Mouse (Mus musculus): ENCODE data around the gene Cdk2ap2.

Gene Cdk2ap2

DNA sequence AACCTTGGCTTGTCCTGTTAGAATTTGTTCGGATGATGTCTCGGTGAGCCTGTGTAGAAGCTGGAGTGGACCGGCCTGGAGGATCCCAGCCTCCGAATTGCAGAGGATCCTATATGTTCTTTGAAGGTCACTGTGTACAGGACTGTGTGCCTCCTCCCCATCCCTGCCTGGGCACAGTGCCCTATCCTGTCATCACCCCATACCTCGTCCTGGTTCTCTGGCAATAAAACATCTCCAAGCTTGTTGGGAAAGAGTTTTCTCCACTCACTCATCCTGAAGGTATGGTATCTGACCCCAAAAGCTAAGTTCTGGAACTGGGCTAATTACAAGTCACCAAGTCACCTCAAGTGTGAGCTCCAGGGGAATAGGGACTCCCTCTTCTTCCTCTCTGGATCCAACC is 9.9 kb upstream of the Cdk2ap2 start:
- in situ Hi-C loops (cut with MboI; ENCODE audit: low pct_unique_long_range_greater_than_20kb in 1 of 2, low sequenced_read_pairs in 2 of 2, unreplicated experiment in 1 of 2) = no loop called here

- in situ Hi-C loops (cut with MboI; ENCODE audit: low pct_unique_long_range_greater_than_20kb in 1 of 2, low sequenced_read_pairs in 2 of 2, unreplicated experiment in 1 of 2) = no loop called here
Measured at GRCm38 (mm10) chr19:4088146-4088545, 8.8 kb upstream of the Cdk2ap2 start.

GRCm38 (mm10) chr19:4089128-4089527 is 7.9 kb upstream of the Cdk2ap2 start:
- in situ Hi-C loops (cut with MboI; ENCODE audit: low pct_unique_long_range_greater_than_20kb in 1 of 2, low sequenced_read_pairs in 2 of 2, unreplicated experiment in 1 of 2) = no loop called here

- in situ Hi-C loops (cut with MboI; ENCODE audit: low pct_unique_long_range_greater_than_20kb in 1 of 2, low sequenced_read_pairs in 2 of 2, unreplicated experiment in 1 of 2) = no loop called here
Measured at GRCm38 (mm10) chr19:4090446-4090845, 6.5 kb upstream of the Cdk2ap2 start.

GRCm38 (mm10) chr19:4091383-4091782 is 5.6 kb upstream of the Cdk2ap2 start:
- in situ Hi-C loops (cut with MboI; ENCODE audit: low pct_unique_long_range_greater_than_20kb in 1 of 2, low sequenced_read_pairs in 2 of 2, unreplicated experiment in 1 of 2) = no loop called here

GRCm38 (mm10) chr19:4092750-4093149 is 4.2 kb upstream of the Cdk2ap2 start:
- in situ Hi-C loops (cut with MboI; ENCODE audit: low pct_unique_long_range_greater_than_20kb in 1 of 2, low sequenced_read_pairs in 2 of 2, unreplicated experiment in 1 of 2) = no loop called here

- in situ Hi-C loops (cut with MboI; ENCODE audit: low pct_unique_long_range_greater_than_20kb in 1 of 2, low sequenced_read_pairs in 2 of 2, unreplicated experiment in 1 of 2) = no loop called here
Measured at GRCm38 (mm10) chr19:4093772-4094171, 3.2 kb upstream of the Cdk2ap2 start.

DNA sequence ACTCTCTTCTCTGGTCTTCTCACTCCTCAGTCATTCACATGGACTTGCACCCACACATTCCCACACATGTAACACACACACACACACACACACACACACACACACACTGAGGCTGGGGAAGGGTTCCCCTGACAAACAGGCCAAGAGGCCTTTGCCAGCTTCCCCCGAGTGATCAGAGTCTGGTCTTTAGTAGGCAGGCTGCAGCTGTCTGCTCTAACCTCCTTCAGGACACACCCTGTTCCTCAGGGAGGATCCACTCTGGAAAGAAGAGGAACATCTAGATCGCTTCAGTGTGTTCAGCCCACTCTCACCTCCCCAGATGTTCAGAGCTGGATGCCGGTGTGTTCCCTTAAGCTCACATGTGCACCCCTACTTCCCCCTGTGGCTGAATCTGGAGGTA is 2.6 kb upstream of the Cdk2ap2 start:
- in situ Hi-C loops (cut with MboI; ENCODE audit: low pct_unique_long_range_greater_than_20kb in 1 of 2, low sequenced_read_pairs in 2 of 2, unreplicated experiment in 1 of 2) = no loop called here

- in situ Hi-C loops (cut with MboI; ENCODE audit: low pct_unique_long_range_greater_than_20kb in 1 of 2, low sequenced_read_pairs in 2 of 2, unreplicated experiment in 1 of 2) = no loop called here
Measured at GRCm38 (mm10) chr19:4094774-4095303, 2.1 kb upstream of the Cdk2ap2 start.

DNA sequence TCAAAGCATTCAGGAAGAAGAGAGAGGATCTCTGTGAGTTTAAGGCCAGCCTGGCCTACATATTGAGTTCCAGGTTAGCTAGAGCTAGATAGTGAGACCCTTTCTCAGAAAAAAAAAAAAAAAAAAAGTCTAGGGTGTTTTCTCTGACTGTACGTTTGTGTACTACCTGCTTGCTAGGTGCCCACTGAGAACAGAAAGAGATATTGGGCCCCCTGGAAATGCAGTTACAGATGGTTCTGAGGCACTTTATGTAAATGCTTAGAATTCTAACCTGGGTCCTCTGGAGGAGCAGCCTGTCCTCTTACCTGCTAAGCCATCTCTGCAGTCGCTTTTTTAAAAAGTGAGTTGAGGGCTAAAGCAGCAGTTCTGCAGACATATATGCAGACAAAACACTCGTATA is 1.2 kb upstream of the Cdk2ap2 start:
- in situ Hi-C loops (cut with MboI; ENCODE audit: low pct_unique_long_range_greater_than_20kb in 1 of 2, low sequenced_read_pairs in 2 of 2, unreplicated experiment in 1 of 2) = no loop called here

DNA sequence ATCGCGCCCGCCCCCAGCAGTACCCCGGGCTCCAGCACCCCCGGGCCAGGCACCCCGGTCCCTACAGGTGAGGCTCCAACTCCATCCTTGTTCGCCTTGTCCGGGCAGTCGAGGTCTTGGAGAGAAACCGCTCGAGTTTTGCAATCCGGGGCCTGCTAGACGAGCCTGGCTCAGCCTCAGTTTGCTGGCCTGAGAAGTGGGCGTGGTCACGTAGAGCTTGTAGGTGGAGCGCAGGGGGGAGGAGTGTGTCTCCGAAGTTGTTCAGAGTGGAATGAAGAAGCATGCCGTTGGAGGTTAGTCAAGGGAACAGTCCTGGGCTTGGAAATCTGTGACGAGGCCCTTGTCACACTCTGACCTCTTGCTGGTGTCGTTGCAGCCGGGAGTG is 451 bp downstream of the Cdk2ap2 start:
- in situ Hi-C loops (cut with MboI; ENCODE audit: low pct_unique_long_range_greater_than_20kb in 1 of 2, low sequenced_read_pairs in 2 of 2, unreplicated experiment in 1 of 2) = no loop called here

GRCm38 (mm10) chr19:4098426-4098825 is 1.4 kb downstream of the Cdk2ap2 start:
- in situ Hi-C loops (cut with MboI; ENCODE audit: low pct_unique_long_range_greater_than_20kb in 1 of 2, low sequenced_read_pairs in 2 of 2, unreplicated experiment in 1 of 2) = no loop called here

DNA sequence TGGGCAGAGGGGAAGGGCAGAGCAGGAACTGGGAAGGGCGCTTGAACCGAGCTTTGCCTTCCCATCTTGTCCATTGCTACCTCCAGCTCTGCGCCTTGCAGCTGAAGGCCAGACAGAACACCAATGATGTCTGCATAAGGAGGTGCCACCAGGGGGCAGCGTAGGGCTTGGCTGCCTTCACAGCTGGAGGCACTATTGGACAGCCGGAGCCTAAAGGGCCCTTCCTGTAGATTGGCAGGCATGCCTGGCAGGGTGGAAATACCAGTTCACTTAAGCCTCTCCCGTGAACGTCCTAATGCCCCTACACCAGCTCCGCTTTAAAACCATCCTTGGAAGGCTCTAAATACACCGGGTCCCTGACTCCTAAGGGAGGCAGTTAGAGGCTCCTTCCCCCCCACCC is 2.1 kb downstream of the Cdk2ap2 start:
- in situ Hi-C loops (cut with MboI; ENCODE audit: low pct_unique_long_range_greater_than_20kb in 1 of 2, low sequenced_read_pairs in 2 of 2, unreplicated experiment in 1 of 2) = no loop called here

DNA sequence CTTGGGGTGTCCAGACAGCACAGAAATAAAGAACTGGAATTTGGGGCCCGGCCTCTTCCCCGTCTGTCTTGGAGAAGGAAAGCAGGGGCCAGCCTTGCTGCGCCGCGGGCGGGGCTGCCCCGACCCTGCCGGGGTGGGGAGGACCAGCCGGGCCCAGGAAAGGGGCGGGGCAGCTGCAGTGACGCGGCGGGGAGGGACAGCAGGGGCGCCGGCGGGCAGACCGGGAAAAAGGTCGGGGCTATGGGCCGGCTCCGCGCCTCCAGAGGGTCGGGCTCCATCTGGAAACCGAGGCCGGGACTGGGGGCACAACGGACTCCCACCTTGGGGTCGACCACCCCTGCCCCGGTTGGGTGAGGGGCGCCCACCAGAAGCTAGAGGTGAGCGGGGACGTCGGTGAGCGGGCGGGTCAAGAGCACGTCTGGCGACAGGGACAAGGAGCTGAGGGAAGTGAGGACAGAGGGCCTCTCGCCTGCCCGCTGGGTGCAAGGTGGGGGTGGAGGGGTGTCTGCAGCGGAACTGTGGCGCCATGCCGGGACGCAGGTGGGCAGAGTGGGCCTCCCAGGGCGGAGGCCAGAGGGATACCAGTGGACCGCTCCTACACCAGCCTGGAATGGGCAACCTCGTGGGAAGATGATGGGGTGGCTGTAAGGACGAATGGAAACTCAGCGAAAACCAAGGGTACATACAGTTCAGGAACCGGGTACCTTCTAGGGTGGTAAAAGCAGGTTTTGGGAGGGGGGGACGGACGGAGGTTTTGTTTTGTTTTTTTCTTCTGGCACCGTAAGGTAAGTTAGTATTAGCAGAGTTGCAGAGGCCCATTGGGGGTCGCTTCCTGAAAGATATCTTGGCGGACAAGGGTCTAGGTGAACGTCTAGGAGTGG is 3.1 kb downstream of the Cdk2ap2 start, which contains the start of gene Pitpnm1:
TSS of gene Pitpnm1 (plus strand) at position 162 of the 881 bp plus-strand sequence.
- in situ Hi-C loops (cut with MboI; ENCODE audit: low pct_unique_long_range_greater_than_20kb in 1 of 2, low sequenced_read_pairs in 2 of 2, unreplicated experiment in 1 of 2) = no loop called here

GRCm38 (mm10) chr19:4100718-4101261 is 3.8 kb downstream of the Cdk2ap2 start:
- in situ Hi-C loops (cut with MboI; ENCODE audit: low pct_unique_long_range_greater_than_20kb in 1 of 2, low sequenced_read_pairs in 2 of 2, unreplicated experiment in 1 of 2) = no loop called here

DNA sequence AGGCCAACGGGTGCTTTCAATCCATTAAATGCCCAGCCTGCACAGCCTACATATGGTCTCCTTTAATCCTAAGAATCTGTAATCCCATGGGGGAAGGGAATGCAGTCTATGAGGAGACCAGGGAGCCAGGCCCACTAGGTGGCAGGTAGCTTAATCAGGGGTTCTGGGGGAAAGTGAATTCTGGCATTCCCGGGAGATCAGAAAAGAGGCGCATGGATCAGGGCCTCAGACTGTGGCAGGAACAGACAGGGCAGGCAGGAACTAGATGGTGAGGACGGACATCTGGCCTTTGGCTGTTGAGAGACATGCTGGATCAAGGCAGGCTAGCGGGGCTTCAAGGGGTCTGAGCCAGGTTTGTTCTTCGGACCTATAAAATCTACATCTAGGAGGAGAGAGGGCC is 4.5 kb downstream of the Cdk2ap2 start:
- in situ Hi-C loops (cut with MboI; ENCODE audit: low pct_unique_long_range_greater_than_20kb in 1 of 2, low sequenced_read_pairs in 2 of 2, unreplicated experiment in 1 of 2) = no loop called here

DNA sequence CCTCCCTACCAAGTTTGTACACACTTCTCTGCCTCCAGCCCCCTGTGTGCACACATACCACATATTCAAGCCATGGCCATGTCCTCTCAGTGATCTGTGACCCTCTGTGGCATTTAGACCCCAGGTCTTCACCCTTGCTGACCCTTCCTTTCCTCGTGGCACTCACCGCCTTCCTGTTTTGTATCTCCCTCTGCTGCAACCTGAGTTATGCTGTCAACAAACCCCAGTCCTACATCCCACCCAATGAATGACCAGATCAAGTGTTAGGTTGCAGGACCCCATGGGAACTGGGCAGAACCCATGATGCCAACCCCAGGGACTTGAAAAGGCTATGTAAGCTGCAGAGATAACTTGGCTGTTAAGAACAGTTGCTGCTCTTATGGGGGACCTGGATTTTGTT is 5.1 kb downstream of the Cdk2ap2 start:
- in situ Hi-C loops (cut with MboI; ENCODE audit: low pct_unique_long_range_greater_than_20kb in 1 of 2, low sequenced_read_pairs in 2 of 2, unreplicated experiment in 1 of 2) = no loop called here

DNA sequence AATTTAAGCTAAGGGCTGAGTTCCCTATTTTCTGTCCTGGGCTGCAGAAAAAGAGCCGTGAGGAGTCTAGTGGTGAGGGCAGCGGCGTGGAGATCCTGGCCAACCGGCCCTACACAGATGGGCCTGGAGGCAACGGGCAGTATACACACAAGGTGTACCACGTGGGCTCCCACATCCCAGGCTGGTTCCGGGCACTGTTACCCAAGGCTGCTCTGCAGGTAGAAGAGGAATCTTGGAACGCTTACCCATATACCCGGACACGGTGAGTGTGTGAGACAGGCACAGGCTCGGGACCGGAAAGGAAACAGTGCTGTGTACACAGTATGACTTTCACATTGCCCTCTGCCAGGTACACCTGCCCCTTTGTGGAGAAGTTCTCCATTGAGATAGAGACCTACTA is 5.6 kb downstream of the Cdk2ap2 start:
- in situ Hi-C loops (cut with MboI; ENCODE audit: low pct_unique_long_range_greater_than_20kb in 1 of 2, low sequenced_read_pairs in 2 of 2, unreplicated experiment in 1 of 2) = no loop called here

GRCm38 (mm10) chr19:4103294-4103693 is 6.3 kb downstream of the Cdk2ap2 start:
- in situ Hi-C loops (cut with MboI; ENCODE audit: low pct_unique_long_range_greater_than_20kb in 1 of 2, low sequenced_read_pairs in 2 of 2, unreplicated experiment in 1 of 2) = no loop called here

DNA sequence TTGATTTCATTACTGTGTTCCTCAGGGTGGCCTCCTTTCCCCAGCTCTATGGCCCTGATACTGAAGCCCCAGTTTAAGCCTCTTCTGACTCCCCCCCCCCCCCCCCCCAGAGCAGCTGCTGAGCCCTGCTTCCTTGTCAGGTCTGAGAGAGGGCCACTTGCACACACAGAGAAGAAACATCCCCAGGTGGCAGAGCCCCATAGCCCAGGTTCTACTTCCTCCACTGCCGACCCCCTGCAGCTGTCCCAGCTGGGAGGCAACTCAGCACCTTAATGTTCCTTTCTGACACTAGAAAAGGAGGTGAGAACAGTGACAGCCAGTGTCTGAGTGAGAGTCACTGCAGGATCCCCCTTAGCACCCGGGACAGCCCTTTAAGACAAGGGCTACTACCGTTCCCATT is 6.8 kb downstream of the Cdk2ap2 start:
- in situ Hi-C loops (cut with MboI; ENCODE audit: low pct_unique_long_range_greater_than_20kb in 1 of 2, low sequenced_read_pairs in 2 of 2, unreplicated experiment in 1 of 2) = no loop called here

All from mouse embryonic stem cell (cell line).